Mouse (Mus musculus): ENCODE measurements around the gene Spaca4. TPM values are rescaled to one million over a fixed set of nuclear protein-coding genes. Genes with fewer than 3 reads are reported as not detected.

The Spaca4 gene
- polyA plus RNA-seq, 1 experiment from 2014 or later = not detected

DNA sequence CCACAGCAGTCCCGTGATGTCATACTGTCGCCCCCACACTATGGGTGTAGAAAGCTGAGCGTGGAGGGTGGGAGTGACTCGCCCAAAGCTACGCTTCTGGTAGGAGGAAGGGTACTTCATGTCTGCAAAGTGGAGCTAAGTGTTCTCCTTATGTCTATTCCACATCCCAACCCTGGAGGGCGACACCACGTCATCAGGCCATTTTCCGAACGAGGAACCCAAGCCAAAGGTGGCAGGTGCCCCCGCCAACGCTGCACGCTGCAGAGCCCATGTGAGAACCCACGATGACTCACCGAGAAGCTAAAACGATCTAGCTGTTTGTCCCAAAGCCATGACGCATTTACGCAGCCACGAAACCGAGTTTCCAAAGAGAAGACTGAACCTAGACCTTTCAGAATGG lies 16.7 kb upstream of the Spaca4 start:
- H3K79me2 ChIP-seq (ENCODE audit: inconsistent target) = no peaks in the 10 kb centered on the region
- peak overlapping the region; percentile 65 for H3K27ac ChIP-seq
- 11% methylated on average over 19 of the region's 19 CpGs for WGBS (ENCODE audit: missing documents)
- H3K36me3 ChIP-seq (ENCODE audit: inconsistent target) = no peaks in the 10 kb centered on the region
- peak overlapping the region; percentile 49 for H3K4me3 ChIP-seq (ENCODE audit: inconsistent target)

DNA sequence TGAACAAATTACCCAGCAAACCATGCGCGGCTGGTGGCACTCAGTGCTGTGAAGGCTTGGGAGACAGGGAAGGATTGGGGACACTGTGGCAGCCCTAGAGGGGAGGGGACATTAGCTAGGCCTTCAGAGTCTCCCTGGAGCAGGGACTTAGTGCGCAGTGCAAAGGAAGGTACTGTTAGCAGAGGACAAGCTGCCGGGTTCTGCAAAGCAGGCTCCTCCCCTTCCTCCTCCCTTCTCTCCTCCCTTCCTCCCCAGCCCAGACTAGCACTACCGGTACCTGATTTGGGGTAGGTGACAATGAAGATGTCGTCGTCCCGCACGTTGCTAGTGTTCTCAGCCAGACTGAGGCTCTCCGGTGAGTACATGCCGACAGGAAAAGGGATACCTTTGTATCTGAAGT lies 16.2 kb upstream of the Spaca4 start:
- H3K79me2 ChIP-seq (ENCODE audit: inconsistent target) = no peaks in the 10 kb centered on the region
- H3K27ac ChIP-seq = peak overlapping the region; percentile 65
- H3K36me3 ChIP-seq (ENCODE audit: inconsistent target) = no peaks in the 10 kb centered on the region
- peak overlapping the region; percentile 49 for H3K4me3 ChIP-seq (ENCODE audit: inconsistent target)
- 21% methylated on average over 11 of the region's 11 CpGs for WGBS (ENCODE audit: missing documents)

DNA sequence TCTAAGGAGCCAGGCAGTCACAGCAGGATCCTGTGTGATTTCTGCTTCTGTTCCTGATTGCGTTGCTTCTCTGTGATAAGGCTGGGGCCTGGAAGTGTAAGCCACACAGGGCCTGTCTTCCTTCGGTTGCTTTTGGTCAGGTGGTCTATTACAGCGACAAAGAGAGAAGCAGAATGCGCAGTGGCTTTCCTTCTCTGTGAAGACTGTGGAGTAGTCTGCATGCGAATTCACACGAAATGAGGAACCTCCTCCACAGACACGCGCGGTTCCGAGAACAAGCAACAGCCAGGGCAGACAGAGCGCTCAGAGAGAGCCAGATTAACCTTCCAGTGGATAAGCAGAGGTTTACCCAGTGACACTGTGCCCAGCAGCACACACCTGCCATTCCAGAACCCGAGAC lies 15.7 kb upstream of the Spaca4 start:
- H3K27ac ChIP-seq = peak overlapping the region; percentile 65
- no peaks in the 10 kb centered on the region for H3K36me3 ChIP-seq (ENCODE audit: inconsistent target)
- H3K79me2 ChIP-seq (ENCODE audit: inconsistent target) = no peaks in the 10 kb centered on the region
- H3K4me3 ChIP-seq (ENCODE audit: inconsistent target) = peak overlapping the region; percentile 49; the same call in 1 of the 2 replicates
- 14% methylated on average over 10 of the region's 12 CpGs for WGBS (ENCODE audit: missing documents)

DNA sequence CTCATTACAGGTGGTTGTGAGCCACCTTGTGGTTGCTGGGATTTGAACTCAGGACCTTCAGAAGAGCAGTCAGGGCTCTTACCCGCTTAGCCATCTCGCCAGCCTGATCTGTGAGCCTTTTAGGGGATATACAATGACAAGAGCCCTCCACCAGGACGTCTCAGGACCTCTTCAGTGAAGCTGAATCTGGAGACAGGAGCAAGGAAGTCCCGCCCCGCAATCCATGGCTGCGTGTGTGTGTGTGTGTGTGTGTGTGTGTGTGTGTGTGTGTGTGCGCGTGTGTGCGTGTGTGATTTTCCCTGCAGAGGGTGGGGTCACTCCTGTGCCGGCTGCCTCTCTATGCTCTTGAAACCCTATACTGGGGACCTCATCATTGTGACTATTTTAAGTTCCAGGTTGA lies 14.2 kb upstream of the Spaca4 start:
- WGBS (ENCODE audit: missing documents) = 66% methylated on average over 7 of the region's 10 CpGs
- H3K4me3 ChIP-seq (ENCODE audit: inconsistent target) = no peak overlapping the region
- H3K27ac ChIP-seq = no peak overlapping the region
- no peaks in the 10 kb centered on the region for H3K36me3 ChIP-seq (ENCODE audit: inconsistent target)
- H3K79me2 ChIP-seq (ENCODE audit: inconsistent target) = no peaks in the 10 kb centered on the region

DNA sequence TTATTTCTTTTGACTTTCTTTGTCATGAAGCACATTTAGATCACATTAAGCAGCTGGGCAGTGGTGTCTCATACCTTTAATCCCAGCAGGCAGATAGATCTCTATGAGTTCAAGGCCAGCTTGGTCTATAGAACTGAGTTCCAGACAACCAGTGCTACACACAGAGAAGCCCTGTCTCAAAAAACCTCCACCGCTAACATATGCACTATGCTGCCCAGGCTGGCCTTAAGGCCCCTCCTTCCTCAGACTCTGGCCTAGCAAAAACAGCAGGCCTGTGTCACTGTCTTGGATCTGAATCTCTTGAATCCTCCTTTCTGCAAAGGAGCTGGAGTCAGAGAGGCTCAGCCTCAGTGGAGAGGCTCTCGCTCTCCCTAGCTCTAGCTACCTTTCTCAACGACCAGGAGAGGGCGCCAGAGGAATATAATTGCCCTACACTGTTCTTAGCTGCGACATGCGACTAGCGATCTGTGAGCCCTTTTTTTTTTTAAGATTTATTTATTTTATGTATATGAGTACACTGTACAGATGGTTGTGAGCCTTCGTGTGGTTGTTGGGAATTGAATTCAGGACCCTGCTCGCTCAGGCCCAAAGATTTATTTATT lies 13.7 kb upstream of the Spaca4 start:
- Histone ChIP-seq H3K27ac (no peak overlapping the region), H3K79me2 (ENCODE audit: inconsistent target) (no peaks in the 10 kb centered on the region), H3K4me3 (ENCODE audit: inconsistent target) (no peak overlapping the region), H3K36me3 (ENCODE audit: inconsistent target) (no peaks in the 10 kb centered on the region)
- 8% methylated on average over 9 of the region's 9 CpGs for WGBS (ENCODE audit: missing documents)

DNA sequence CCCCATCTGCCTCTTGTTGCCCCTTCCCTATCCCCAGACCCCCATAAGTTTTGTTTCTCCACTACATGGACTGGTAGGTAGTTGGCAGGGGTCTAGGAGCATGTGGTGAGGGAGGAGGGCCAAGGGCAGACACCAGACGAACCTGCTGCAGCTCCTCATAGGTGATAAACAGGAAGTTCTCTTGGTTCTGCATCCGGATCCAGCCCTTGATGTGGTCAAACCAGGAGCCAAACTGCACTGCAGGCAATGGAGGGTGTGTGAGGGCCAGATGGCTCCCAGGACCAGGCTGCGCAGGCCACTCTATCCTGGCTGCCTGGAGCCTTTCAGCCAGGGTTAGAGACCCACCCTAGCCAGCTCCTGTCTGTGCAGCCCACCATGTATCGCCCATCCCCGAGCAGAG lies 7.9 kb upstream of the Spaca4 start:
- WGBS (ENCODE audit: missing documents) = 59% methylated on average over 5 of the region's 5 CpGs
- H3K27ac ChIP-seq = no peak overlapping the region

DNA sequence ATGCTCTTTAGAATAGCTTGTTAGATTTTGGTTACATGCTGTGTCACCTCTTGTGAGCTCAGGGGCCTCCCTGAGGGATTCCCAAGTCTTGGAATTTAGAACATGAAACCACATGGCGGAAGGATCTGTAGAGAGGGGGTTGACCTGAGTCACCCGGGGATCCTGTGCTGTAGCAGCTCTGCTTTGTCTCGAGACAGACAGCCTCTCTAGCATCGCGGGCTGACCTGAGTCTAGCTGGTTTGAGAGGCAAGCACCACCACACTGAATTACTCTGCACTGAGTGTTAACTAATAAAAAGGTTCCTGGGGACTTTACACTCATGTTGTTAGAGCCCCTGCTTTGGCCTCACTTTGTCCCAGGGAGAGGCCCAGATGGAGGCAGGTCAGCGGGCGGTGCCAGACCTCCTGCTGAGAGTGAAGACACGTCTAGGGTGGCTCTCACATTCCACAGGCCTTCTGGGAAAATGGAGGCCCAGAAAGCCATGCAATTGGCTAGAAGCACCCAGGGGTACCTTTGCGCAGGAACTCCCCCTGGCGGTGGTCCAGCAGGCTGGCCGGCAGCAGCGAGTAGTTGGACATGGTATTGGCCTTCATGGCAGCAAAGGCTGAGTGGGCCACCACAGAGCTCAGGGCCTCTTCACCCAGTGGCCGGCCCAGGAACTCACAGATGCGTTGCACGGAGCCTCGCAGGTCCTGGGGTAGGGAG lies 5.3 kb upstream of the Spaca4 start:
- Histone ChIP-seq H3K36me3 (ENCODE audit: inconsistent target) (no peaks in the 10 kb centered on the region), H3K27ac (no peak overlapping the region), H3K4me3 (ENCODE audit: inconsistent target) (no peak overlapping the region), H3K79me2 (ENCODE audit: inconsistent target) (no peaks in the 10 kb centered on the region)
- 56% methylated on average over 16 of the region's 16 CpGs for WGBS (ENCODE audit: missing documents)

More for the DNA sequence above, 7.9 kb upstream of the Spaca4 start:
- Histone ChIP-seq H3K4me3 (ENCODE audit: inconsistent target) (no peak overlapping the region), H3K79me2 (ENCODE audit: inconsistent target) (no peaks in the 10 kb centered on the region), H3K36me3 (ENCODE audit: inconsistent target) (no peaks in the 10 kb centered on the region)

DNA sequence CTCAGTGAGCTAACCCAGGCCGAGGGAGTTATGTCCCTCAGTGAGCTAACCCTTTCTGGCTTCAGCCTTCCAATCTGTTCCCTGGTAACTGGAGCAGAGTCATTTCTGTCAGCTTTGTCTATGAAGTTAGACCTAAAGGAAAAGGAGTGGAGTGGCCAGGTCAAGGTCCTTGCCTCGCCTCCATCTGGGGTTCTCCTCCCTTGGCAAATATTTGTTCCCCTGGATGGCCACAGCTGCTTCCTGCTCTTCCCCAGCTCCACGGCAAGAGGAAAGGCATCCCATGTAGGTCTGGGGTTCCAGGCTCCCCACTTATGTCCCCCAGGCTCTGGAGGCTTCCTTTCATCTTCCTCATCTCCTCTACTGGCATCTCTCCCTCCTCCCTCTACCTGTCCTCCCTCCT lies 2.0 kb upstream of the Spaca4 start:
- Histone ChIP-seq H3K36me3 (ENCODE audit: inconsistent target) (no peaks in the 10 kb centered on the region), H3K27ac (no peak overlapping the region), H3K79me2 (ENCODE audit: inconsistent target) (no peaks in the 10 kb centered on the region), H3K4me3 (ENCODE audit: inconsistent target) (no peak overlapping the region)
- 77% methylated on average over 3 of the region's 3 CpGs for WGBS (ENCODE audit: missing documents)

DNA sequence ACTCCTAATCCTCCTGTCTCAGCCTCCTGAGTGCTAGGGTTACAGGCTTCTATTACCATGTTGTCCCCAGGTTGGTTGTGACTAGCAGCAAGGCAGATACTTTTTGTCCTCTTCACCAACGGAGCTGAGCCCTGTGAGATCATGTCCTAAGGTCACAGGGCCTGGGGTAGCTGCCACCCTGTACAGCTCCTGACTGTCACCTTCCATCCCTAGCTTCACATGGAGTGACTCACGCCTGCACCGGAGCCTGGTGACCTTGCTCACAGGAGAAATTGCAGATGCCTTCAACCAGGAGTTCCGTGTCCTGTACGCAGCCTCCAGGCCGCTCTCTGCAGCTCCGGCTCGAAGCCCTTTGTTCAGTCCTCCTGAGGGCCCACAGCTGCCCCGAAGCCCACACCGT lies 806 bp upstream of the Spaca4 start:
- WGBS (ENCODE audit: missing documents) = 97% methylated on average over 10 of the region's 10 CpGs

DNA sequence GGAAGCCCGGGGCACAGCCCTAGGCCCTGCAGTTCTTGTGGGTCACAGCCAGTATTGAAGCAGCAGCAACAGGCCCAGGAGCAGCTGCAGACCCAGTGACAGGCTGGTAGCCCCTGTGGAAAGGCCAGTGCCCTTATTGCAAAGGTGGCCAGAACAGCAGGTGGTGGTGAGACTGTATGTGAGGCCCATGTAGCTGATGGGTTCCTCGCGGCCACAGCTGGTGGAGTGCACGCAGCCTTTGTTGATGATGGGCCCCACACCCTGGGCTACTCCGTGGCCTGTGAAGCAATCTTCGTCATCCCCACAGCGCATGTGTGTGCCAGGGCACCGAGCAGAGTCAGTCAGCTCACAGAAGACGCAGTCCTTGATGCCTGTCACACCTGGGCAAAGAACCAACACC lies 462 bp downstream of the Spaca4 start:
- Histone ChIP-seq H3K36me3 (ENCODE audit: inconsistent target) (no peaks in the 10 kb centered on the region; the same call in 1 of the 2 replicates), H3K79me2 (ENCODE audit: inconsistent target) (no peaks in the 10 kb centered on the region), H3K27ac (no peak overlapping the region), H3K4me3 (ENCODE audit: inconsistent target) (no peak overlapping the region)
- WGBS (ENCODE audit: missing documents) = 82% methylated on average over 9 of the region's 9 CpGs

More for the DNA sequence above, 806 bp upstream of the Spaca4 start:
- H3K36me3 ChIP-seq (ENCODE audit: inconsistent target) = no peaks in the 10 kb centered on the region
- no peak overlapping the region for H3K4me3 ChIP-seq (ENCODE audit: inconsistent target)
- no peaks in the 10 kb centered on the region for H3K79me2 ChIP-seq (ENCODE audit: inconsistent target)
- no peak overlapping the region for H3K27ac ChIP-seq

DNA sequence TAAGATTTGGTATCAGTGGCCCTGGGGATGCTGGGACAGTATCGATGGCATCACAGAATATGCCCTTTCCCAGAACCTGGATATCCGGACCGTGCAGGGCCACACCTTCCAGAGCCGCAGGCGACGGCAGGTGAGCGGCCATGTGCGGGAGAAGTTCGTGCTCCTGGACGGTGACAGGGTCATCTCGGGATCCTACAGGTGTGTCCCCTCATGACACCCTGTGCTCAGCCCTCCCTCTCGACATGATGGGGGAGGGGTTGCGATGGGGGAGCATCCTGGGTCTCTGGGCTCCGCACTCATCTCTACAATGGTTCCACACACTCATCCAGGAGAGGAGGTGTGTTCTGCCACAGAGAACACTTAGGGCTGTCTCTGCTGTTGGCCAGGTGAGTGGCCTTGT lies 1.8 kb downstream of the Spaca4 start:
- no peak overlapping the region for H3K4me3 ChIP-seq (ENCODE audit: inconsistent target)
- H3K79me2 ChIP-seq (ENCODE audit: inconsistent target) = peaks cover 9% of the 10 kb centered on the region
- 95% methylated on average over 14 of the region's 14 CpGs for WGBS (ENCODE audit: missing documents)
- no peak overlapping the region for H3K27ac ChIP-seq
- H3K36me3 ChIP-seq (ENCODE audit: inconsistent target) = peaks cover 9% of the 10 kb centered on the region; the same call in 1 of the 2 replicates

DNA sequence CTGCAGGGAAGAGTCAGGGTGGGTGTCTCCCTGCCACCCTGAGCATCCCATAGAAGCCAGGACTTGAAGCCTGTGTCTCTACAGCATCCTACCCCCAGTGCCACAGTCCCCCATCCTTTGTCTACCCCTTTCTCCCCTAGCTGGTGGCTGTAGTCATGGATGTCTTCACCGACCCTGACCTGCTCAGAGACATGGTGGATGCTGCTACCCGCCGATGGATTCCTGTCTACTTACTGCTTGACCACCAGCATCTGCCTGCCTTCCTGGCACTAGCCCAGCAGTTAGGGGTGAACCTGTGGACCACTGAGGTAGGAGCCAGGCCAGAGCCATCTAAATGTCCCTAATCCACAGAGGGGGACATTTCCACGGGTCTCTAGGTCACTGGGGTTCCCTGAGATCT lies 2.3 kb downstream of the Spaca4 start:
- Histone ChIP-seq H3K36me3 (ENCODE audit: inconsistent target) (peaks cover 9% of the 10 kb centered on the region; the same call in 1 of the 2 replicates), H3K27ac (no peak overlapping the region), H3K79me2 (ENCODE audit: inconsistent target) (peaks cover 14% of the 10 kb centered on the region), H3K4me3 (ENCODE audit: inconsistent target) (no peak overlapping the region)
- 93% methylated on average over 4 of the region's 4 CpGs for WGBS (ENCODE audit: missing documents)

DNA sequence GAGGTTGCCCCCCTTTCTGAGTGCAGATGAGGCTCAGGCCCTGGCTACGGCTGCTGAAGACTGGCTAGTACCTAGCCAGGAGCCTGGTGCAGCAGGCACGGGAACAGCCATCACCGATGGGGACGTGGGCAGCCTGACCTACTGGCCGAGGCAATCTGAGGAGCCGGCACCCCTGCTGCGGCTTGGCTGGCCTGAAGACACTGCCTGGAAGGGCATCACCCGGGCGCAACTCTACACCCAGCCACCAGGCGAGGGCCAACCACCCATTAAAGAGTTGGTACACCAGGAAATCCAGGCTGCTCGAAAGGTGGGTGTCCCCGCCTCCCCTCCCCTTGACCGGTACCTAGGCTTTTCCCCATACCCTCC lies 3.3 kb downstream of the Spaca4 start:
- Histone ChIP-seq H3K4me3 (ENCODE audit: inconsistent target) (no peak overlapping the region), H3K27ac (no peak overlapping the region), H3K79me2 (ENCODE audit: inconsistent target) (peaks cover 18% of the 10 kb centered on the region), H3K36me3 (ENCODE audit: inconsistent target) (peaks cover 9% of the 10 kb centered on the region; the same call in 1 of the 2 replicates)
- 82% methylated on average over 13 of the region's 13 CpGs for WGBS (ENCODE audit: missing documents)

DNA sequence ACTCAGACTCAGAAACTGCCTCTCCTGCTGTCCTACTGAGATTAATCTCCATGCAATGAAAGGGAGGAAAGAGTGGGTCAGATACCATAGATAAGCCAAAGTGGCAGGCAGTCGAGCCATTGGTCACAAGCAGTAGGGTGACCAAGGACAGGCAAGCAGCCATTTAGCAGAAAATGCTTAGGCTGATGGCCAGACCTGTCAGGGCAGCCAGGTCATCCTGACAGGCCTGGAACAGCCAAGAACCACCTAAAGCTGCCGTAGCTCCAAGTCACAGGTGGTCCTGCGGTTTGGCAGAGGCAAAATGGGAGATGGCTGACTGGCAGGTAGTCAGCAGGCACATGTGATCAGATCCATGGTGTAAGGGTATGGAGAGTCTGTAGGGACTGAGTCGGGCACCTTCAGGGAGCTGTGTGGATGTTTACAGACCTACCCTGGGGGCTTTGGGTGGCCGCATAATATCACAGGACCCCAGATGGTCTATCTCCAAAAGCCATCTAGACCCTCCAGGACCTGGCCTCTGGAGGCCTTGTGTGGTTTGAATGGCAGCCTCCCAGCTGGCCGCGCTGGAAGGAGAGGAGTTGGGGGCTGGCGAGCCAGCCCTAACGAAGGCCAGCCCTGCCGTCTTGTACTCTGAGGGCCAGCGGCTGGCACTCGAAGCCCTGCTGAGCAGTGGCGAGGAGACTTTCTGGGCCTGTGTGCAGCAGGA lies 3.8 kb downstream of the Spaca4 start:
- H3K27ac ChIP-seq = no peak overlapping the region
- H3K79me2 ChIP-seq (ENCODE audit: inconsistent target) = peaks cover 22% of the 10 kb centered on the region
- WGBS (ENCODE audit: missing documents) = 88% methylated on average over 13 of the region's 13 CpGs
- peaks cover 9% of the 10 kb centered on the region; the same call in 1 of the 2 replicates for H3K36me3 ChIP-seq (ENCODE audit: inconsistent target)
- no peak overlapping the region for H3K4me3 ChIP-seq (ENCODE audit: inconsistent target)

DNA sequence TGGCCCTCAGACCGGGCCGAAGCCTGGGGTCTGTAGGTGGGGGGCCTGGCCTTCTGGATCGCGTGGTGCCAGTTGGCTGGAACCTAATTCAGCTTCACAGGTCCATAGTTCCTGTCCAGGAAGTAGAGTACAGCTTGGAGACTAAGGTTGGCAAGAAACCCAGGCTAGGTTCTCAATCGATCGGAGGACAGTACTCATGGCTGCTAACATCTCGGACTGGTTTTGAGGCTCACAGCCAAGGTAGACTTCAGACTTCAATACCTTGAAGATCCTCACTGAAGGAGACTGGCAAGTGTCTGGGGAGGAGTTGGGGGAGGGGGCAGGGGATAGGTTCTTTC lies 4.4 kb downstream of the Spaca4 start:
- H3K4me3 ChIP-seq (ENCODE audit: inconsistent target) = no peak overlapping the region
- WGBS (ENCODE audit: missing documents) = 89% methylated on average over 7 of the region's 7 CpGs
- no peak overlapping the region for H3K27ac ChIP-seq
- peaks cover 27% of the 10 kb centered on the region for H3K79me2 ChIP-seq (ENCODE audit: inconsistent target)
- peaks cover 9% of the 10 kb centered on the region; the same call in 1 of the 2 replicates for H3K36me3 ChIP-seq (ENCODE audit: inconsistent target)
